Mouse (Mus musculus): Measurements from ENCODE around the gene Ulk4.

DNA sequence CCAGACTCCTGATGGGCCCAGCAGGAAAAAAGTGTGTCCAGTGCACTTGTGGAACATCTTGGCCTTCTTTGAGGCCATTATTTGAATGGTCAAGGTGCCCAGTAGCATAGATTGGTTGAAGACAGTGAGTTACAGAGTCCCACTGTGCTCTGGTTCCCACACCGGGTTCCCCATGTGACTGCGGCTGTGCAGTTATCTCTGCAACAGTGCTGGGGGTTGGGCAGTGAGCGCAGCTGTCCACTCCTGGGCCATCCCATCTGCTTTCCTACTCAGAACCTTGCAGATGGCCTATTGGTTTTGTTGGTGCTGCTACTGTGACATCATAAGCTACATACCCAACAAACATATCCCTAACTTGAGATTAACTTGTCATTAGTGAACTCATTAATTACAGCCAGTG lies 290.7 kb downstream of the Ulk4 start:
- TF ChIP-seq POLR2A (IDR thresholded peaks at IDR 0.05; ENCODE audit: low read depth, low read length) (no peak), CTCF (IDR thresholded peaks at IDR 0.05; ENCODE audit: borderline replicate concordance, insufficient read depth, low read length) (no peak)
